Mouse (Mus musculus) cerebellum, postnatal 4 days (tissue): Measurements from ENCODE around the gene Spata31d1b.
"Not testable (repeated sequence)": the region's sequence is repeated elsewhere in the genome, so short reads cannot be mapped to it uniquely, and the experiment has no call there.

ENCODE experiments used
- DNase-seq, 2 experiments: peaks; one replicate each; pipeline ENCODE4 v3.0.0; 2022; ENCODE audit warnings: low spot score in 2 of 2, mixed read lengths in 1 of 2

The Spata31d1b gene

GRCm38 (mm10) chr13:59694008-59694407, 18.1 kb upstream of the Spata31d1b start, which contains the start of gene 4921517D22Rik:
TSS of gene 4921517D22Rik (minus strand) at chr13:59694108.
- no peak for DNase-seq

DNA sequence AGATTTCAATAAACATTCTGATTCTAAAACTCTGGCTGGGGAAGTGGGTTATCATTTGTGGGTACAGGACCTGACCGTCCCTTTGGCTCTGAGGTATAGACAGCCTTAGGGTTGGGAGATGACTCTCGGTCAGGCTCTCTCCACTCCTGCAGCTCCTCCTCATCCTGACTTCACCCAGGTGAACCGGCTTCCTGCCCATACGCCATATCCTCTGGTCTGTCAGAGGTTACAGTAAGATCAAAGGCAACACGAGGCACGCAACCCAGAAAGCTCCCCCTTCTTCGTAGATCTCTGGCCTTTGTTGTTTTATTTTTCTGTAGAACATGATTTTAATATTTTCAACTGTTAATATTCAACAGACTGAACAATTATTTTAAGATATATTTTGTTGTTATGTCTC, 16.3 kb upstream of the Spata31d1b start:
- DNase-seq, result no peak

DNA sequence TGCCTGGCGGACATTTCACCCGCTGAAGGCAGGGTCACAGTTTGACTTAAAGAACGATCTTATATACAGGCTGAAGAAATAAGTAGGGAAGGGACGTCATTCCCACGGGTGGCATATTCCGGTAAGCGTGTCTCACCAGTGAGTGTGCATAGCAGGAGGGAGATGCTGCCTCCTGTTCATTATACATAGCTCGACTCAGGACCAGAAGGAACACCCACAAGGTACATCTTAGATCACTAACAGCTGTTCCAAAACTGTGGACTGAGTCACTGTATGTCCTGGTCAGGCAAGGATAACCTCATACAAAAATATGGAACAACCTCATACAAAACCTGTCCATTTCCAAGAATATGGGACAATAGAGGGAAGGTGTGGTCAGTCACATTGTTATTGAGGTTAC, 13.0 kb upstream of the Spata31d1b start:
- no peak for DNase-seq

GRCm38 (mm10) chr13:59700137-59700536, 11.9 kb upstream of the Spata31d1b start:
- not testable (repeated sequence) for DNase-seq

DNA sequence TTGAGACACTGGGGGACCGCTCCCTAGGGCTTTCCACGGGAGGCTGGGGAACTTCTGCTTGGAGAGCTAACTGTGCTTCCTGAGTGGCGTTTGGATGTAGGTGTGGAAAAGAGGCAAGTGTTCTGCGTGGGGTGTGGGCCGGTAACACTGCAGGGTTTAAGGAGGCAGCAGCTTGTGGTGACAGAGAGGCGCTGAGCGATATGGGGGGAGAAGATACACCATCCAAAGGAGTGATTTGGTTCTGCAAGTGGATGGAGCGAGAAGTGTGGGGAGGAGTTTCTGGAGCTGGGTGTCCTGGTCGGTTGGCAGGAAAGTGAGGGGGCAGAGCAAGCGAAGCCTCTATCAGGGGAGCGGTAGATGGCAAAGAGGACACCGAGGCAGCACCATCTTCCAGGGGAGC, 8.6 kb upstream of the Spata31d1b start:
- no peak for DNase-seq

DNA sequence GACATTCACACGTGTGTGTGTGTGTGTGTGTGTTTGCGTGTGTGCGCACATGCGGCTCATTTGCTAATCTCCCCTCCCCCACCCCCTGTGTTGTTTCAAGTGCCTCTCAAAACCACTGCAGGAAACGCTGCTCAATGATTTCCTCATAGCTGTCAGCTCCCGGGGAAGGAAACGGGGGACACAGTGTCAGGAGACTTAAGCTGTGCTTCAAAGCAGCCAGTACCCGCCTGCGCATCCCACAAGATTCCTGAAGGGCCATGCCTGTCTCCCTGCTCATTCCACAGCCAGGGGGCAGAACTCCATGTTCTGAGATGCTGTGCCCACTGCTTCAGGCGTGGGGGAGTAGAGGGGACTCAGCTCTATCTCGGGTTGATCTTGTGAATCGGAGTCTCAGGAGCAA, 7.5 kb upstream of the Spata31d1b start:
- no peak for DNase-seq

DNA sequence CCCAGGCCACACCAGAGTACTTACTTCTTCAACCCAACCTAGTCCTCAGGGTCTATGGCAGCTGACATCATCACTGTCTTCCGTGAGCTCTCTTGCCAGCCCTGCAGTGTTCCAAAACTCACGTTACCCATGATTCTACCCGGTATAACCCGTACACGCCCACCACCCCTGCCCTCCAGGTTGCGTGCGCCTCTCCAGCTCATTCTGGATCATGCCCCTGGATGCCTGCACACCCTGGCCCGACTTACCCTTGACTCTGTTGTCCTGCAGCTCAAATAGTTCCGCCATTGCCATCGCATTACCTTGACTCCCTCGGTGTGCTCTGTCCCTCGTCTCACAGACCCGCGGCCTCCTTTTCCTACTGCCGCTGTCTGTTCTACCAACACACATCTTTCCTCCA, 1.9 kb upstream of the Spata31d1b start, which contains the start of gene Spata31d1a:
Spata31d1a (minus strand) TSS at position 101 of the 400 bp plus-strand sequence.
- DNase-seq, result no peak

DNA sequence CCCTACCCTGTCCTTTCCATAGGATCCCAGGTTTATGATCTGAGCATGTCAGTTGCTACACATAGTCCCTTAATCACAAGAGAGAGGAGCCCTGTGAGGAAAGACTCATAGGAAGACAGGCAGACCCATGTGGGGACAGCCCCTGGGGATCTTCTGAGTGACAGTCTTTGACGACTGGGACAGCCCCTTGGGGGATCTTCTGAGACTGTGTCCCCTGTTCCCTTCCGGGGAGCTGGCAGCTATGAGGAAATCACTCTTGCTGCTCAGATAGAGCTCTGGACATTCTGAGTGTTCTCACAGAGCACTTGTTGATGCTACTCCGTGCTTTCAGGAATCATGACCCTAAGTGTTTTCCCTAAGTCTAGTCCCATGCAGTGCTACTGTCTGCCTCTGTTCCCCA, 1.6 kb downstream of the Spata31d1b start:
- no peak for DNase-seq

GRCm38 (mm10) chr13:59718857-59719440, 6.9 kb downstream of the Spata31d1b start:
- not testable (repeated sequence) for DNase-seq

DNA sequence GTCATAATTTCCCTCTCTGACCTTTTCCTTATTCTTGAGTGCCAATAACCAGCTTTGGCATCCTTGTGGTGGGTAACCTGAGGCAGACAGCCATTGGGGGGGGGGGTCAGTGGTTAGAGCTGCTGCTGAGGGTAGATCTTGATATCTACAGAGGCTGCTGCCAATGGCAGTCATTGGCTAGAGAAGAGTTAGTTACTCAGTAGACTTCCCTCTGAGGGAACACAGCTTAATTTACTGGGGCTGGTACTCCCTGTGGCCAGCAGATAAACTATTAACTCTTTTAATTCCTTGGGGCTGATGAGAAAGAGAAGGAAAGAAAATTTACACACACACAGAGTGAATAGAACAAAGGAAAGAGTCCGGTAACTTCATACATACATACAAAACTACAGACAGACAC, 7.4 kb downstream of the Spata31d1b start:
- no peak for DNase-seq

- not testable (repeated sequence) for DNase-seq
Observed at GRCm38 (mm10) chr13:59722089-59722488, 10.0 kb downstream of the Spata31d1b start.

- DNase-seq, result no peak
Observed at GRCm38 (mm10) chr13:59726139-59726867, 14.2 kb downstream of the Spata31d1b start.

- peak; percentile 73 to 82 for DNase-seq
Observed at GRCm38 (mm10) chr13:59728378-59729093, 16.5 kb downstream of the Spata31d1b start.

- no peak for DNase-seq
Observed at GRCm38 (mm10) chr13:59731652-59732051, 19.6 kb downstream of the Spata31d1b start, which contains the start of gene Spata31d1d. TSS of gene Spata31d1d (minus strand) at chr13:59731752.

- no peak for DNase-seq
Observed at GRCm38 (mm10) chr13:59733936-59734335, 21.9 kb downstream of the Spata31d1b start.

GRCm38 (mm10) chr13:59734347-59734746, 22.3 kb downstream of the Spata31d1b start:
- not testable (repeated sequence) for DNase-seq

DNA sequence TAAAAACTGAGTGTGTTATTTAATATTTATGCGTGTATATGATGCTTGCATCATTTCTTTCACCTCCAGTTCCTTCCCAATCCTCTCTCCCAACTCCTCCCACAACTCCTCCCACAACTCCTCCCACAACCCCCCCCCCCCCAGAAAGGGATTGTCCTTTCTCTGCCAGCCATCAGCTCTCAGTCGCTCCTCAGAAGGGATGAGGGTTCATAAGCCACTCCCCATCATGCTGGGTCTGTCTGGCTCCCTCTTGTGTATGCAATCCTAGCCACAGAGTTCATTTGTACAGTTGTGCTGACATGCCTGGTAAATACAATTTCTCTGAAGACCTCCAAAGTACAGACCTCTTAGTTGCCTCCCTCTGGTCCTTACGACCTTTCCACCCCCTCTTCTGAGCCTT, 23.1 kb downstream of the Spata31d1b start:
- no peak for DNase-seq

DNA sequence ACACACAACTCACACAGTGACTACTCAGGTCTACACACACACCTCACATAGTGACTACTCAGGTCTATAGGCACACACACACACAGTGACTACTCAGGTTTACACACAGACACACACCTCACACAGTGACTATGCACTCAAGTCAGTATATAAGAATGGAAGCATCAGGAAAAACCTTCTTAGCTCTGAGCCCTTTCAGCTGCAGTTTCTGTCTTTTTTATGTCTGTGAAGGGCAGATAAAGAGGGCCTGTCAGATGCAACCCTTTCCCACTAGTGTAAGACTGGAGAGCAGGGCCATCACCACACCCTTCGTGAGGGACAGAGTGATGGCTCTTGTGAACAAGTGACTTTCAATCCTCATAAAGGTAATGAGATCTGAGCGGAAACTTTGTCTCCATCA, 26.4 kb downstream of the Spata31d1b start:
- no peak for DNase-seq

GRCm38 (mm10) chr13:59739397-59739796, 27.3 kb downstream of the Spata31d1b start:
- no peak for DNase-seq

DNA sequence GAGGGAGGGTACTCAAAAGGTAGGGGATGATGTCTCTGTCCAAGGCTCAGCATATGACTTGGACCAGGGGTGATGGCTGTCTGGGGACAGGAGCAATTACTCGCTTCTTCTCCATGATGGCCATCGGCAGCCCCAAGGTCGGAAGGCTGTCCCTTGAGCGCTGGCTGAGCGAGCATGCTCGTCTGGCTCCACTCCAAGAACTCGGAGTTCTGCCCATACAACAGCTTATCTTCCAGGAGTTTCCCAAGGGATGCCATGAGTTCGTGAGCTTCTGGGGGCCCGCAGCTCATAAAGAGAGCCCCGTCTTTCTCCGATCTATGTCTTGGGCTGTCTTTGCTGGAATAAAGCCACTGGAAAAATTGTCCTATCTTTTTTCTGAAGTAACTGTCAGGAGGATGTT, 29.0 kb downstream of the Spata31d1b start:
- no peak for DNase-seq

- DNase-seq, result no peak
Observed at GRCm38 (mm10) chr13:59741697-59742096, 29.6 kb downstream of the Spata31d1b start.

DNA sequence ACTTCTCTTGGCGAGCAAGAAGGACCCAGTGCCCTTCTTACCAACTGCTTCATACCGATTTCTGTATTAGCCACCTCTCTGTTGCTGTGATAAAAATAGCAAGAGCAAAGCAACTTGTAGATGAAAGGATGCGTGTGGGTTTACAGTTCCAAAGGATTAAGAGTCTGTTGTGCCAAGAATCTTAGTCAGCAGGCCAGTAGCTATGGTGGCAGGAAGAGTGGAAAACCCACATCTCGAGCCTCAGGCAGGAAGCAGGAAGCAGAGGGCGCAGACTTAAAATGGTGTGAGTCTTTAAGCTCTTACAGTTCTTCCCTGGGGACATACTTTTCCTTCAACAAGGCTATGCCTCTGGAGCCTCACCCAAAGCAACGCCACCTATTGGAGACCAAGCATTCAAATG, 33.4 kb downstream of the Spata31d1b start:
- no peak for DNase-seq

GRCm38 (mm10) chr13:59746164-59746563, 34.1 kb downstream of the Spata31d1b start:
- DNase-seq, result no peak
